18 mouse cellular contexts compared by ENCODE assay signal in genomic region chr12:25161939-25162338, GRCm38 (mm10).
DNase-seq lines count a peak whose midpoint lies in the region; TF ChIP-seq lines count a peak whose summit lies in the region.
"Had no signal": no experiment of that assay in that cellular context is flagged by ENCODE, and none has a peak within 500 bp of the region (broad histone marks: within the 10 kb centered on the region; RNA-seq: fewer than 3 reads in every experiment).

No protein-coding gene starts in this region.

- H3K4me3 ChIP-seq in heart, embryonic 10.5 days, result no peak overlapping the region
- no peak overlapping the region for H3K4me3 ChIP-seq in left cerebral cortex, adult 2 months
- H3K4me3 ChIP-seq: intestine, embryonic 15.5 days; limb, embryonic 13.5 days had no signal

- 74% methylated on average over 6 of the region's 6 CpGs for WGBS in heart, embryonic 10.5 days

- intact Hi-C loops in heart, postnatal 25 days (cut with DNase I), result loop anchor here (5.0 kb wide), 1 partner anchor 70 kb away; no protein-coding TSS in a partner anchor
- intact Hi-C loops in left cerebral cortex, adult 2 months (cut with DNase I), result loop anchor here (2.0 to 5.0 kb wide), 2 partner anchors 63 to 80 kb away; no protein-coding TSS in a partner anchor
- intact Hi-C loops in left cerebral cortex, postnatal 10 days (cut with DNase I), result loop anchor here (2.0 kb wide), 1 partner anchor 67 kb away; no protein-coding TSS in a partner anchor

- H3K9me3 ChIP-seq in heart, embryonic 10.5 days, result no peaks in the 10 kb centered on the region
- H3K9me3 ChIP-seq: intestine, embryonic 15.5 days; limb, embryonic 13.5 days had no signal

- H3K27ac ChIP-seq in heart, embryonic 10.5 days, result peak overlapping the region; percentile 62; the same call in 1 of the 2 replicates
- H3K27ac ChIP-seq in left cerebral cortex, adult 2 months, result 0 out of 2 replicates have a peak overlapping the region, but pooled peaks have one; percentile 44
- H3K27ac ChIP-seq: intestine, embryonic 15.5 days; limb, embryonic 13.5 days had no signal

- no peak for DNase-seq in heart, embryonic 10.5 days (ENCODE audit: low spot score)
- DNase-seq in heart, postnatal 25 days (ENCODE audit: low spot score), result no peak
- no peak for DNase-seq in left cerebral cortex, adult 2 months (ENCODE audit: extremely low spot score in 1 of 2, low spot score in 2 of 2)
- no peak for DNase-seq in left cerebral cortex, postnatal 10 days (ENCODE audit: extremely low spot score in 1 of 2, low spot score in 2 of 2)
- peak; percentile 29 for DNase-seq in ovary, adult 18-20 months (ENCODE audit: low spot score)
- DNase-seq in ovary, postnatal 10 days (ENCODE audit: low spot score), result no peak
- DNase-seq in gastrocnemius, postnatal 4 days (ENCODE audit: low spot score in 2 of 2), result no peak
- DNase-seq: adrenal gland, postnatal 36 days; cerebellum, adult 11 months; cerebellum, adult 9-11 months; gastrocnemius, postnatal 25 days; layer of hippocampus, postnatal 36 days; lung, adult 2 months; lung, postnatal 14 days; thymus, adult 18-20 months; thymus, postnatal 36 days had no signal

- H3K27me3 ChIP-seq in heart, embryonic 10.5 days (ENCODE audit: insufficient read depth, poor library complexity, severe bottlenecking), result peaks cover 9% of the 10 kb centered on the region; the same call in 1 of the 2 replicates
- H3K27me3 ChIP-seq: intestine, embryonic 15.5 days; limb, embryonic 13.5 days had no signal

- peaks cover 45% of the 10 kb centered on the region for H3K4me1 ChIP-seq in heart, embryonic 10.5 days

- H3K36me3 ChIP-seq in heart, embryonic 10.5 days, result no peaks in the 10 kb centered on the region
- H3K36me3 ChIP-seq: intestine, embryonic 15.5 days; limb, embryonic 13.5 days had no signal

- no peak for TF ChIP-seq CTCF in left cerebral cortex, adult 2 months (IDR thresholded peaks at IDR 0.05)
